In the genomic region with DNA sequence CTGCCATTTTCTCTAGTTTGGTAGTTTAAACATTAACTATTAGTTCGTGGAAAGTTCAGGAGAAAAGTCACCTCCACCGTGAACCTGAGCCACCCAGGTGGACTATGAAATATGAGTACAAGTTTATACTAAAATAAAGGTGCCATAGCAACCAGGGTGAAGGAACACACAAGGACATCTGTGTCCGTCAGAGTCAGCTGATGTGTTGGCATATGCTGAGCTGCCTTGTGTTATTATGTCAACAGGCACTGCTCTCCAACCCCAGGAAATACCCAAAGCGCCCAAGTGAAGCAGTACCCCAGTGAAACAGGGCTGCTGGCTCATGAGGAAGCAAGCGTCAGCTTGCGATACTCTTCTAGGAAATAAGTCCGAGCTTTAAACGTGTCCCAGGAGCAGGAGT, we compare ENCODE assay signal across 14 mouse cellular contexts.
DNase-seq lines count a peak whose midpoint lies in the region; ATAC-seq and TF ChIP-seq lines count a peak whose summit lies in the region.
"Had no signal": no experiment of that assay in that cellular context is flagged by ENCODE, and none has a peak within 500 bp of the region (broad histone marks: within the 10 kb centered on the region; RNA-seq: fewer than 3 reads in every experiment).

No protein-coding gene starts in this region.

- H3K4me1 ChIP-seq in heart, postnatal 0 days (ENCODE audit: control insufficient read depth, insufficient read depth), result peaks cover 15% of the 10 kb centered on the region; the same call in 1 of the 2 replicates
- peaks cover 29% of the 10 kb centered on the region; the same call in 1 of the 2 replicates for H3K4me1 ChIP-seq in intestine, embryonic 16.5 days (ENCODE audit: control insufficient read depth, insufficient read depth, low read length)
- H3K4me1 ChIP-seq in kidney, postnatal 0 days (replicated peaks; ENCODE audit: insufficient read depth, low read length), result 0 out of 2 replicates have a peak, but pooled peaks cover 5% of the 10 kb centered on the region

- TF ChIP-seq EP300 in heart, postnatal 0 days (IDR thresholded peaks at IDR 0.05; ENCODE audit: low read depth), result no peak

- H3K27me3 ChIP-seq in heart, postnatal 0 days (ENCODE audit: control insufficient read depth, insufficient read depth, low read length), result no peaks in the 10 kb centered on the region
- no peaks in the 10 kb centered on the region for H3K27me3 ChIP-seq in intestine, embryonic 16.5 days (replicated peaks; ENCODE audit: control insufficient read depth, insufficient read depth, low read length)
- no peaks in the 10 kb centered on the region for H3K27me3 ChIP-seq in kidney, postnatal 0 days (ENCODE audit: insufficient read depth, low read length)
- H3K27me3 ChIP-seq: embryonic facial prominence, embryonic 12.5 days had no signal

- intact Hi-C loops in heart, postnatal 14 days (cut with DNase I), result loop anchor here (10.0 kb wide), 1 partner anchor 165 kb away; no protein-coding TSS in a partner anchor

- DNase-seq in heart, postnatal 0 days (ENCODE audit: low spot score), result peak; percentile 61
- no peak for DNase-seq in heart, postnatal 14 days
- DNase-seq in kidney, postnatal 0 days (ENCODE audit: low spot score), result peak; percentile 36
- peak; percentile 59 for DNase-seq in lung, postnatal 36 days
- DNase-seq in embryo, embryonic 10.5 days (ENCODE audit: low spot score), result no peak
- DNase-seq in spleen, postnatal 10 days (ENCODE audit: low spot score in 2 of 2), result no peak
- DNase-seq in cerebellum, adult 9-11 months, result no peak
- DNase-seq: adrenal gland, adult 8-10 months; cerebellum, postnatal 10 days; left cerebral cortex, postnatal 4 days; thymus, postnatal 4 days had no signal

- peak; percentile 69 for ATAC-seq in heart, postnatal 0 days (ENCODE audit: insufficient read depth, low read depth)
- peak; percentile 92 for ATAC-seq in intestine, embryonic 16.5 days
- peak; percentile 88 for ATAC-seq in kidney, postnatal 0 days (replicated peaks; ENCODE audit: low FRiP score, low read depth)

- H3K9ac ChIP-seq in heart, postnatal 0 days (replicated peaks; ENCODE audit: low read depth, low read length), result no peak overlapping the region
- H3K9ac ChIP-seq in intestine, embryonic 16.5 days (ENCODE audit: low read depth, low read length), result no peak overlapping the region
- H3K9ac ChIP-seq in kidney, postnatal 0 days (ENCODE audit: low read depth, low read length), result no peak overlapping the region
- H3K9ac ChIP-seq: embryonic facial prominence, embryonic 12.5 days had no signal

- no peak for TF ChIP-seq CTCF in heart, postnatal 0 days (IDR thresholded peaks at IDR 0.05; ENCODE audit: low read depth)
- TF ChIP-seq CTCF in kidney, postnatal 0 days (IDR thresholded peaks at IDR 0.05; ENCODE audit: low read depth), result no peak

- no peak overlapping the region for H3K4me3 ChIP-seq in heart, postnatal 0 days (ENCODE audit: low read depth, low read length)
- no peak overlapping the region for H3K4me3 ChIP-seq in intestine, embryonic 16.5 days (ENCODE audit: low read length)
- no peak overlapping the region for H3K4me3 ChIP-seq in kidney, postnatal 0 days (replicated peaks; ENCODE audit: low read depth, low read length)
- H3K4me3 ChIP-seq: embryonic facial prominence, embryonic 12.5 days; myocyte had no signal

- WGBS in heart, postnatal 0 days, result 59% methylated on average over 8 of the region's 8 CpGs
- WGBS in intestine, embryonic 16.5 days, result 46% methylated on average over 8 of the region's 8 CpGs
- 39% methylated on average over 8 of the region's 8 CpGs for WGBS in kidney, postnatal 0 days

- no peaks in the 10 kb centered on the region for H3K9me3 ChIP-seq in heart, postnatal 0 days (replicated peaks; ENCODE audit: control insufficient read depth, low read length)
- H3K9me3 ChIP-seq in intestine, embryonic 16.5 days (ENCODE audit: control insufficient read depth, low read length), result no peaks in the 10 kb centered on the region
- H3K9me3 ChIP-seq in kidney, postnatal 0 days (replicated peaks; ENCODE audit: low read length), result no peaks in the 10 kb centered on the region
- H3K9me3 ChIP-seq: embryonic facial prominence, embryonic 12.5 days had no signal

- H3K4me2 ChIP-seq in heart, postnatal 0 days (ENCODE audit: low read depth, low read length), result no peak overlapping the region
- 0 out of 2 replicates have a peak overlapping the region, but pooled peaks have one; percentile 0 for H3K4me2 ChIP-seq in intestine, embryonic 16.5 days (ENCODE audit: low read depth, low read length)
- H3K4me2 ChIP-seq in kidney, postnatal 0 days (ENCODE audit: low read length), result no peak overlapping the region
- H3K4me2 ChIP-seq: embryonic facial prominence, embryonic 12.5 days had no signal

- no peak overlapping the region for H3K27ac ChIP-seq in heart, postnatal 0 days (ENCODE audit: low read depth)
- peak overlapping the region; percentile 66 for H3K27ac ChIP-seq in intestine, embryonic 16.5 days (ENCODE audit: low read length)
- peak overlapping the region; percentile 55 for H3K27ac ChIP-seq in kidney, postnatal 0 days
- H3K27ac ChIP-seq: embryonic facial prominence, embryonic 12.5 days had no signal

- no peaks in the 10 kb centered on the region for H3K36me3 ChIP-seq in heart, postnatal 0 days (replicated peaks; ENCODE audit: control insufficient read depth, insufficient read depth, low read length)
- no peaks in the 10 kb centered on the region for H3K36me3 ChIP-seq in intestine, embryonic 16.5 days (ENCODE audit: control insufficient read depth, insufficient read depth, low read length)
- no peaks in the 10 kb centered on the region for H3K36me3 ChIP-seq in kidney, postnatal 0 days (ENCODE audit: insufficient read depth, low read length)
- H3K36me3 ChIP-seq: embryonic facial prominence, embryonic 12.5 days had no signal

Comparison
In these comparisons a context has a peak if more than half of its experiments do, and no peak if none do; other contexts are left out.
1. DNase-seq: peak in heart, postnatal 0 days (single experiment), kidney, postnatal 0 days (single experiment) and lung, postnatal 36 days (single experiment); none in heart, postnatal 14 days (0 of 2), embryo, embryonic 10.5 days (single experiment), spleen, postnatal 10 days (0 of 2) and cerebellum, adult 9-11 months (single experiment).
2. Peak in every context shown above with its lines, with median percentiles within 50 percentile points of each other: ATAC-seq.